Mouse (Mus musculus) thymus, adult 2 months (tissue): ENCODE measurements around the gene Cdk18.

Experiments used
- CTCF ChIP-seq: fragments of 200-500 bp; IDR thresholded peaks from 2 replicates; pipeline ENCODE4 v1.5.1; 2012; ENCODE audit warnings: mild to moderate bottlenecking, control low read depth, low read length, moderate library complexity, borderline replicate concordance; ENCODE audit not compliant: control insufficient read depth, poor library complexity, insufficient read depth; ENCODE audit errors: extremely low read depth
- POLR2A ChIP-seq: fragments of 200-500 bp; IDR thresholded peaks from 2 replicates; pipeline ENCODE4 v1.6.1; 2012; ENCODE audit warnings: mild to moderate bottlenecking, low read length, control low read depth, moderate library complexity; ENCODE audit not compliant: control insufficient read depth, poor library complexity, insufficient read depth; ENCODE audit errors: extremely low read depth

DNA sequence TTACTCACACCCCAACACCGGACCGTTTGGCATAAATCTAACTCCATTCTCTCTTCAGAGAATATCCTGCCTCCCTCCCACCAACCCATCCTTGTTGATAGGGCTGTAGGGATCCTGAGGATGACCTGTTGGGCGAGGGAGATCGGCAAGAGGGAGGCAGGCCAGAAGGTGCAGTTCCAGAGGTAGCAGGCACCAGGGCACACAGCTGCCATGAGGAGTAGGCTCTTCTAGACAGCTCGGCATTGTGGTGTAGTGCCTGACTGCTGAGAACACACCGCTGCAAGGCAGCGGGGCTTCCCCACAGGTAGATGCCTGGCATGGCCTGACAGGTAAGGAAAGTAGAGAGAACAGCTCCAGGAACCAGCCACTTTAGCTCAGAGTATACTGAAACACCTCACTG, 18.3 kb upstream of the Cdk18 start:
- no peak for TF ChIP-seq POLR2A
- no peak for TF ChIP-seq CTCF
